Mouse (Mus musculus) gastrocnemius, adult 18-20 months (tissue): ENCODE measurements around the gene Dnajb11. TPM values are rescaled to one million over a fixed set of nuclear protein-coding genes. Genes with fewer than 3 reads are reported as not detected.

Experiments used
- DNase-seq: peaks from one replicate; pipeline ENCODE4 v3.0.0; 2021; ENCODE audit warnings: low spot score
- total RNA-seq, 2 experiments: library from RNA; stranded (reverse); gene quantifications; 2 replicates each; pipeline ENCODE4 v1.2.3; 2021

Dnajb11 gene
- total RNA-seq, 2 experiments from 2014 or later = 36.7 to 37.4 TPM

- DNase-seq = no peak
Observed at GRCm38 (mm10) chr16:22921761-22922160, 64.1 kb downstream of the Dnajb11 start.

- no peak for DNase-seq
Observed at GRCm38 (mm10) chr16:22922433-22922832, 64.8 kb downstream of the Dnajb11 start.

Other genes with a start within 250 kb of the Dnajb11 start
- under 1 TPM; 0.43 to 0.55 TPM for gene Dgkg, start 200.6 kb upstream of the Dnajb11 start, total RNA-seq
- gene Crygs, start 46.3 kb upstream of the Dnajb11 start, total RNA-seq = not detected
- 1 to 10 TPM; 7.2 to 7.9 TPM for gene Tbccd1, start 176 bp upstream of the Dnajb11 start, total RNA-seq
- gene Ahsg, start 33.4 kb downstream of the Dnajb11 start, total RNA-seq = 1 to 10 TPM in 1 of 2 experiments, not detected in 1; 1.8 TPM
- under 1 TPM in 1 of 2 experiments, not detected in 1; 0.45 TPM for gene Fetub, start 60.5 kb downstream of the Dnajb11 start, total RNA-seq
- under 1 TPM in 1 of 2 experiments, not detected in 1; 0.21 TPM for gene Hrg, start 93.2 kb downstream of the Dnajb11 start, total RNA-seq
- under 1 TPM in 1 of 2 experiments, not detected in 1; 0.25 TPM for gene Kng2, start 171.6 kb downstream of the Dnajb11 start, total RNA-seq
- under 1 TPM in 1 of 2 experiments, not detected in 1; 0.74 TPM for gene Kng1, start 200.0 kb downstream of the Dnajb11 start, total RNA-seq
- gene Eif4a2, start 249.6 kb downstream of the Dnajb11 start, total RNA-seq = 100 to 1,000 TPM; 405 to 416 TPM